Comparison of ENCODE assay signal across 11 mouse cellular contexts in genomic region chr16:35205681-35206080, GRCm38 (mm10). TPM values are rescaled to one million over a fixed set of nuclear protein-coding genes. Genes with fewer than 3 reads are reported as not detected.
DNase-seq lines count a peak whose midpoint lies in the region; ATAC-seq lines count a peak whose summit lies in the region.
"Had no signal": no experiment of that assay in that cellular context is flagged by ENCODE, and none has a peak within 500 bp of the region (broad histone marks: within the 10 kb centered on the region; RNA-seq: fewer than 3 reads in every experiment).

No protein-coding gene starts in this region.

- 57% methylated on average over 5 of the region's 5 CpGs for WGBS in hindbrain, embryonic 12.5 days
- 48% methylated on average over 5 of the region's 5 CpGs for WGBS in midbrain, embryonic 16.5 days

- 0 out of 2 replicates have a peak overlapping the region, but pooled peaks have one; percentile 19 for H3K27ac ChIP-seq in hindbrain, embryonic 12.5 days
- H3K27ac ChIP-seq in midbrain, embryonic 16.5 days (ENCODE audit: low read length) = peak overlapping the region; percentile 39
- H3K27ac ChIP-seq: limb, embryonic 15.5 days had no signal

- no peaks in the 10 kb centered on the region for H3K27me3 ChIP-seq in hindbrain, embryonic 12.5 days
- no peaks in the 10 kb centered on the region for H3K27me3 ChIP-seq in midbrain, embryonic 16.5 days (ENCODE audit: control insufficient read depth, insufficient read depth, low read depth, low read length)
- H3K27me3 ChIP-seq: limb, embryonic 15.5 days had no signal

- peak; percentile 57 for DNase-seq in adipocyte (ENCODE audit: low spot score)
- peak; percentile 46 for DNase-seq in embryo, embryonic 10.5 days (ENCODE audit: low spot score)
- no peak for DNase-seq in kidney, postnatal 10 days
- DNase-seq in right cerebral cortex, postnatal 25 days = no peak
- DNase-seq: cerebellum, adult 9-10 months; kidney, postnatal 36 days; lung, postnatal 4 days had no signal

- no peaks in the 10 kb centered on the region for H3K9me3 ChIP-seq in hindbrain, embryonic 12.5 days (replicated peaks)
- H3K9me3 ChIP-seq in midbrain, embryonic 16.5 days (replicated peaks; ENCODE audit: control insufficient read depth, low read length, poor library complexity, severe bottlenecking) = no peaks in the 10 kb centered on the region
- H3K9me3 ChIP-seq: limb, embryonic 15.5 days had no signal

- H3K4me3 ChIP-seq in hindbrain, embryonic 12.5 days = no peak overlapping the region
- no peak overlapping the region for H3K4me3 ChIP-seq in midbrain, embryonic 16.5 days (ENCODE audit: low read depth, low read length)
- H3K4me3 ChIP-seq: limb, embryonic 15.5 days had no signal

- peak; percentile 76 for ATAC-seq in hindbrain, embryonic 12.5 days (ENCODE audit: low FRiP score)
- ATAC-seq in midbrain, embryonic 16.5 days = peak; percentile 72
- ATAC-seq in activated CD4-positive, CD25-positive, alpha-beta regulatory T cell, adult 4 months = no peak

- H3K9ac ChIP-seq in hindbrain, embryonic 12.5 days = no peak overlapping the region
- no peak overlapping the region for H3K9ac ChIP-seq in midbrain, embryonic 16.5 days (ENCODE audit: low read depth, low read length)
- H3K9ac ChIP-seq: limb, embryonic 15.5 days had no signal

- H3K4me2 ChIP-seq in hindbrain, embryonic 12.5 days (replicated peaks) = no peak overlapping the region
- H3K4me2 ChIP-seq in midbrain, embryonic 16.5 days (ENCODE audit: low read length) = no peak overlapping the region
- H3K4me2 ChIP-seq: limb, embryonic 15.5 days had no signal

- H3K4me1 ChIP-seq in hindbrain, embryonic 12.5 days = peaks cover 23% of the 10 kb centered on the region
- peaks cover 15% of the 10 kb centered on the region for H3K4me1 ChIP-seq in midbrain, embryonic 16.5 days (ENCODE audit: control insufficient read depth, insufficient read depth, low read length)

- H3K36me3 ChIP-seq in hindbrain, embryonic 12.5 days = no peaks in the 10 kb centered on the region
- H3K36me3 ChIP-seq in midbrain, embryonic 16.5 days (ENCODE audit: control insufficient read depth, insufficient read depth, low read length) = no peaks in the 10 kb centered on the region
- H3K36me3 ChIP-seq: limb, embryonic 15.5 days had no signal

RNA-seq across cellular contexts. Expression of gene Adcy5, which starts 51.0 kb away (rescaled TPM):
- 4.4 and 4.5 TPM in 2 replicates for polyA plus RNA-seq in hindbrain, embryonic 12.5 days (2016; fragmentation: Nextera tagmentation; extraction: Ambion mirVana)
- polyA plus RNA-seq in midbrain, embryonic 16.5 days (2015; fragmentation: Nextera tagmentation; extraction: Ambion mirVana) = 7.0 and 7.1 TPM in 2 replicates
- under 1 TPM; 0.19 to 0.22 TPM for polyA plus RNA-seq in activated CD4-positive, CD25-positive, alpha-beta regulatory T cell, adult 4 months (2017; shearing (Covaris generic))

Comparison
In these comparisons a context has a peak if more than half of its experiments do, and no peak if none do; other contexts are left out.
1. DNase-seq: peak in adipocyte (single experiment) and embryo, embryonic 10.5 days (single experiment); none in kidney, postnatal 10 days (single experiment) and right cerebral cortex, postnatal 25 days (single experiment).